Mouse (Mus musculus) E14TG2a.4 (cell line): ENCODE results near the gene Myo5c.
A peak's percentile ranks its signal among the peaks of the same experiment; 100 is the strongest.

ENCODE experiments used
- H3K27me3 ChIP-seq: 2 replicates; pipeline ENCODE4 v1.6.1; 2014; ENCODE audit warnings: low read length, control low read depth; ENCODE audit not compliant: insufficient read depth
- H3K36me3 ChIP-seq: 2 replicates; pipeline ENCODE4 v1.6.1; 2014; ENCODE audit warnings: low read length, control low read depth; ENCODE audit not compliant: insufficient read depth
- H3K4me1 ChIP-seq: replicated peaks from 2 replicates; pipeline ENCODE4 v1.6.1; 2014; ENCODE audit warnings: low read depth, low read length, control low read depth
- H3K4me3 ChIP-seq: replicated peaks from 2 replicates; pipeline ENCODE4 v1.5.1; 2014; ENCODE audit warnings: mild to moderate bottlenecking, low read length
- H3K9me3 ChIP-seq: 2 replicates; pipeline ENCODE4 v1.6.1; 2014; ENCODE audit warnings: low read length, control low read depth
- CTCF ChIP-seq: conservative IDR thresholded peaks from 2 replicates; pipeline ENCODE4 v1.5.1; 2014; ENCODE audit warnings: low read length
- NANOG ChIP-seq: IDR thresholded peaks from 2 replicates; pipeline ENCODE4 v1.6.1; 2014; ENCODE audit warnings: borderline replicate concordance, low read length, mixed read lengths
- POU5F1 ChIP-seq: IDR thresholded peaks from 2 replicates; pipeline ENCODE4 v1.6.1; 2014; ENCODE audit warnings: low read length, borderline replicate concordance

Gene Myo5c

DNA sequence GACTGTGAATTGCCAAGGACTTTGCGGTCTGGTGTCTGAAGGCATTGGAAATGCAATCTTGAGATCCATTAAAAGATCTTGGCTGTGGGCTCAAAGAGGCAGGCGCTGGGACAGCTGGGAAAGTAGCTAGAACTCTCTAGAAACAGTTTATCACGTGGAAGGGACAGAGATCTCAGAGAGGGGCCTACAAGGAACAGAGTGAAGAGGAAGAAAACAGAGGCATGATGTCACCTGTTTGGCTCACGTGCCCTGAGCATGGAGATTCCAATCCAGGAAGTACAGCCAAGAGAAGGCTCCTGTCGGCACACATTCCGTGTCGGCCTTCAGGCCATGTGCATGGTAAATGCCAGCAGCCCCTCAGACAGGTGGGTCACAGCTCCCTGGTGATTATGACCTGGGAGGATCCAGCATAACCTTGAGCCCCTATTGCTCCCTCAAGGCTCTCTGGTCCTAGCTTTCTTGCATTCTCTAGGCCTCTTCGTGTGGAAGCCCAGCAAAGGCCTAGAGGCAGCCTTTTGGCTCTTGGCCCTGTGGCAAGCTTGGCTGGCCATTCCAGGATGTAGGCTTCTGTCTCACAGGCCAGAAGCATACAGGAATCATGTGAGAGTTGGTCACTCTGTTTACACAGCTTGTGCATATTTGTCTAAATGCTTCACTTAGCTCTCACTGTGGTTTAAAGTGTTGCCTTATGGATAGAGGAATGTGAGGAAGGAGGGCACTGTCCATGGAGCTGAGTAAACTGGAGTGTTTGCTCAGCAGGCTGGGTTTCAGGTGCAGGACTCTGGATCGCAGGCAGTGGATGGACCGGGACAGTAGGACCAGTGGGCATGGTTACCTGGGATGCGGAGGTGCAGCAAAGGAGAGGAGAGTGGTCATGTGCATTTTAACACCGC, 4.8 kb downstream of the Myo5c start:
- H3K4me1 ChIP-seq: peaks cover 47% of the 10 kb centered on the region
- H3K9me3 ChIP-seq: no peaks in the 10 kb centered on the region
- TF ChIP-seq CTCF (no peak), POU5F1 (no peak), NANOG (no peak)
- H3K36me3 ChIP-seq: no peaks in the 10 kb centered on the region
- peaks cover 25% of the 10 kb centered on the region for H3K27me3 ChIP-seq
- no peak overlapping the region for H3K4me3 ChIP-seq

DNA sequence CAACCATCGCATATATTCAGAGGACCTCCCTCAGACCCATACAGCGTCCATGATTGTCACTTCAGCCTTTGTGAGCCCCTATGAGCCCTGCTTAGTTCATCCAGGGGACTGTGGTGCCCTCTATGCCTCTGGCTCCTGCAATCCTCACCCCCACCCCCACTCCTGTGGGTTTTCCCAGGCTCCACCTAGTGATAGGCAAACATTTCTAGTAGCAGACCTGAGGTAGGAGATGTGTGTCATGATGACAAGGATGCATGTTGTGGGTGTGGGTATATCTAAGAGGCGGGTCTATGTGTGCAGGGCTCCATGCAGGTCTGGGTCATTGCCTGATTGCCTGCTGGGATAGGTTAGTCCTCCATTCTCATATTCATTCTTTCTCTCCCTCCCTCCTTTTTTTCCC, 6.4 kb downstream of the Myo5c start:
- Histone ChIP-seq H3K27me3 (peaks cover 13% of the 10 kb centered on the region), H3K4me3 (no peak overlapping the region), H3K9me3 (no peaks in the 10 kb centered on the region), H3K36me3 (no peaks in the 10 kb centered on the region), H3K4me1 (peaks cover 42% of the 10 kb centered on the region)
- TF ChIP-seq POU5F1 (no peak), NANOG (no peak), CTCF (no peak)

DNA sequence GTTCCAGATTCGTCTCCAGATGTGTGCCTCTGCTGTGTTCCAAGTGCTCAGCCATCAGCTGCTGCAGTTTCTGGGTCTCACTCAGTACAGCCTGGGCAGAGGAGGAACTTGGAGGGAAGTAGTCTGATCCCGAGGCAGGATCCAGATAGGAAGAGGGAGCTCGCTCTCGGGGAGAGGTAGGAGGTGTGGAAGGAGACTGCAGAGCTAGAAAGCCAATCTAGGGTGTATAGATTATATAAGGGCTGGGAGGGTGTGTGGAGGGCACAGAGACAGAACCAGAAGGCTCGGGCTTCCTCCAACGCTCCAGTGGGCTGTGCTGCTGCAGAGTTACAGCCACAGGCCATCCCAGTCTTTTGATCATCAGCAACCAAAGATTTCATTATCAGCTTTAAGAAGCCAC, 11.2 kb downstream of the Myo5c start:
- Histone ChIP-seq H3K4me1 (peaks cover 2% of the 10 kb centered on the region; the same call in 1 of the 2 replicates), H3K27me3 (0 out of 2 replicates have a peak, but pooled peaks cover 5% of the 10 kb centered on the region), H3K9me3 (no peaks in the 10 kb centered on the region), H3K36me3 (0 out of 2 replicates have a peak, but pooled peaks cover 4% of the 10 kb centered on the region), H3K4me3 (no peak overlapping the region)
- TF ChIP-seq POU5F1 (no peak), NANOG (no peak), CTCF (no peak)

DNA sequence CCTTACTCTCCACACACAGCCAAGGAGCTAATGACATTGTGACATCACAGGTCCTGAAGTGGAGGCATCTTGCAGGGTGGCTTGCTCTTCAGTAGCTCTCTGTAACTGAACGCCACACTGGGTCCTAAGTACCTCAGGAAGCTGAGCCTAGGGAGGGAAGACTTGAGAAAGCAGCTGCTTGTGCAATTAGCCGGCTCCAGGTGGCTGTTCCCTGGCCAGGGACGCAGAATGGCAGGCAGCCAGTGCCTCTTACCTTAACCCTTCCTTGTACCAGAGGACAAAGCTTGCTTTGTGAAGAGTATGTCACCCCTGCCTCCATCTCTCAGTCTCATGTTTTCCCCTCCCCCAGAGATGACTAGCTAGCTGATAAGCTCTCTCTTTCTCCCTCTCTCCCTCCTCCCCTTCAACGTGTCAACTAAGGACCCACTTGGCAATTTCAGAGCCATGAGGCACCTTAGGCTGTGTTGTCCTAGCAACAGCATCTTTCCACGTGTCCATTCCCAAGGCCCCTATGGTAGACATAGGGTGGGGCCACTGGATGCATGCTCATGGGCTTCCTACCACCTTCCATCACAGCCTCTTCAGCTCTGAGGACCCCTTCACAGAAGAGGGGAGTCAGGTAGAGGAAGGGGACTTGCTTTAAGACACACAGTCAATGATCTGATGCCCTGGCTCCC, 12.0 kb downstream of the Myo5c start:
- no peak for TF ChIP-seq POU5F1
- TF ChIP-seq CTCF: no peak
- TF ChIP-seq NANOG: no peak
- Histone ChIP-seq H3K4me1 (no peaks in the 10 kb centered on the region), H3K36me3 (0 out of 2 replicates have a peak, but pooled peaks cover 4% of the 10 kb centered on the region), H3K27me3 (0 out of 2 replicates have a peak, but pooled peaks cover 5% of the 10 kb centered on the region), H3K4me3 (no peak overlapping the region), H3K9me3 (no peaks in the 10 kb centered on the region)

GRCm38 (mm10) chr9:75244527-75244926, 12.7 kb downstream of the Myo5c start:
- Histone ChIP-seq H3K36me3 (0 out of 2 replicates have a peak, but pooled peaks cover 4% of the 10 kb centered on the region), H3K4me1 (no peaks in the 10 kb centered on the region), H3K9me3 (no peaks in the 10 kb centered on the region), H3K4me3 (no peak overlapping the region), H3K27me3 (0 out of 2 replicates have a peak, but pooled peaks cover 5% of the 10 kb centered on the region)
- no peak for TF ChIP-seq NANOG
- TF ChIP-seq CTCF: peak; percentile 83

DNA sequence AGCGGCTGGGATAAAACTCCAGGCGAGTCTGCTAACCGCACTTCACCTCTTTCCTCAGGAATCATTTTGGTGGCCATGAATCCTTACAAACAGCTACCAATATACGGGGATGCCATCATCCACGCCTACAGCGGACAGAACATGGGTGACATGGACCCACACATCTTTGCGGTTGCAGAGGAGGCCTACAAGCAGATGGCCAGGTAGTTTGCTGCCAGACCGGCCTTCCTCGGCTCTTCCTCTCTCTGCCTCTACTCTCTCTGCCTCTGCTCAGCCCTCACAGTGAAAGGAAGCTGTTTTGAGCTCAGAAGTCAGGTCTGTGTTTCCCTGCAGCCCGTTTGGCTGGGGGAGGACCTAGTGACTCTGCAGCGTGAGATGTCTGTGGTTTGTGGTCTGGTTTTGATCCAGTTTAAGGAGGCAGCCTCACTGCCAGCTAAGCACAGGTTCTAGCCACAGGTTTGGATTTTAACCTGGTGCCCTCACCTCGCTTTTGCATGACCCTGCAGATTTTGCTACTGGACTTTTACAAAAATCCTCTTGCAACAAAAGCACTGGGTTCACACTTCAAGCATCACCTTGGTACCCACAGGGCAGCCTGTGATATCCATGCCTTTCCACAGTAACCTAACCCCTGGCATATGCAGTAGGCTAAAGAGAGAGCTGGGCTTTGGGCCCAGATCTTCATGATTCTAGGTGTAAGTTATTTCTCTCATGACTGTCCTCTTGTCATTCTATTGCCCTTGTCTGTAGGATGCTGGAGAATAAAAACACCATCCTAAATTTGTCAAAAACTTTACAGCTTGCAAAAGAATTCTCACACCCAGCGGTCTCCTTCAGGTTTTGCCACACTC, 14.5 kb downstream of the Myo5c start:
- H3K27me3 ChIP-seq: 0 out of 2 replicates have a peak, but pooled peaks cover 5% of the 10 kb centered on the region
- no peak for TF ChIP-seq NANOG
- TF ChIP-seq POU5F1: no peak
- TF ChIP-seq CTCF: no peak
- no peak overlapping the region for H3K4me3 ChIP-seq
- H3K4me1 ChIP-seq: no peaks in the 10 kb centered on the region
- H3K9me3 ChIP-seq: no peaks in the 10 kb centered on the region
- 0 out of 2 replicates have a peak, but pooled peaks cover 4% of the 10 kb centered on the region for H3K36me3 ChIP-seq

DNA sequence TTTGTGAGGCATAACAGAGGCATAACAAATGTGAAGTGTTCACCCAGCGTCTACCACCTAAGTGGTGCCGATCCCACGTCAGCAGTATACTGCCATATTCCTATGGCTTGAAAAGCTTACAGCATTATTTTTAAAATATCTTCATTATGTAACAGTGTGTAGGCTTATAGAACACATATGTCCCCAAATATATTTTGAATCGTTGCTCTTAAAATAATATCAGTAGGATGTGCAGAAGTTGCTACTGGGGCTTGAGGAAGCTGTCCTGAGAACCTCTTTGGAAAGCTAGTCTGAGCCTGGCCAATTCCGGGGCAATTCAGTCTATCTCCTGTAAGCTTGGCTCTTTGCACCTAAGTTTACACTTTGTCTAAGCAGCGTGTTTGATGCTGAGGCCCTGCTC, 16.1 kb downstream of the Myo5c start:
- H3K27me3 ChIP-seq: 0 out of 2 replicates have a peak, but pooled peaks cover 5% of the 10 kb centered on the region
- no peaks in the 10 kb centered on the region for H3K9me3 ChIP-seq

More for the DNA sequence above, 16.1 kb downstream of the Myo5c start:
- TF ChIP-seq CTCF (no peak), NANOG (no peak), POU5F1 (no peak)
- Histone ChIP-seq H3K4me1 (no peaks in the 10 kb centered on the region), H3K4me3 (no peak overlapping the region), H3K36me3 (0 out of 2 replicates have a peak, but pooled peaks cover 4% of the 10 kb centered on the region)
